Mouse (Mus musculus): ENCODE results near the gene Tmem184b.

Tmem184b gene

GRCm38 (mm10) chr15:79429994-79430393 lies 26.6 kb upstream of the Tmem184b start:
- no peak for DNase-seq (ENCODE audit: low read depth, low spot score)

GRCm38 (mm10) chr15:79429527-79429926 lies 26.2 kb upstream of the Tmem184b start:
- DNase-seq (ENCODE audit: low read depth, low spot score) = no peak

GRCm38 (mm10) chr15:79428616-79429015 lies 25.2 kb upstream of the Tmem184b start:
- DNase-seq (ENCODE audit: low read depth, low spot score) = no peak

GRCm38 (mm10) chr15:79427516-79427915 lies 24.1 kb upstream of the Tmem184b start:
- DNase-seq (ENCODE audit: low read depth, low spot score) = no peak

- no peak for DNase-seq (ENCODE audit: low read depth, low spot score)
Measured at GRCm38 (mm10) chr15:79425516-79425915, 22.1 kb upstream of the Tmem184b start.

- no peak for DNase-seq (ENCODE audit: low read depth, low spot score)
Measured at GRCm38 (mm10) chr15:79424602-79425001, 21.2 kb upstream of the Tmem184b start.

GRCm38 (mm10) chr15:79422715-79423243 lies 19.4 kb upstream of the Tmem184b start:
- DNase-seq (ENCODE audit: low read depth, low spot score) = no peak

GRCm38 (mm10) chr15:79418677-79419076 lies 15.3 kb upstream of the Tmem184b start:
- DNase-seq (ENCODE audit: low read depth, low spot score) = no peak

- no peak for DNase-seq (ENCODE audit: low read depth, low spot score)
Measured at GRCm38 (mm10) chr15:79418265-79418664, 14.9 kb upstream of the Tmem184b start.

- no peak for DNase-seq (ENCODE audit: low read depth, low spot score)
Measured at GRCm38 (mm10) chr15:79417379-79417778, 14.0 kb upstream of the Tmem184b start.

- no peak for DNase-seq (ENCODE audit: low read depth, low spot score)
Measured at GRCm38 (mm10) chr15:79416460-79417085, 13.2 kb upstream of the Tmem184b start.

GRCm38 (mm10) chr15:79414513-79414912 lies 11.1 kb upstream of the Tmem184b start:
- DNase-seq (ENCODE audit: low read depth, low spot score) = no peak

GRCm38 (mm10) chr15:79413802-79414201 lies 10.4 kb upstream of the Tmem184b start:
- DNase-seq (ENCODE audit: low read depth, low spot score) = no peak

GRCm38 (mm10) chr15:79413201-79413600 lies 9.8 kb upstream of the Tmem184b start:
- DNase-seq (ENCODE audit: low read depth, low spot score) = no peak

GRCm38 (mm10) chr15:79411363-79412065 lies 8.1 kb upstream of the Tmem184b start:
- DNase-seq (ENCODE audit: low read depth, low spot score) = no peak

- DNase-seq (ENCODE audit: low read depth, low spot score) = no peak
Measured at GRCm38 (mm10) chr15:79409077-79409573, 5.8 kb upstream of the Tmem184b start.

- DNase-seq (ENCODE audit: low read depth, low spot score) = no peak
Measured at GRCm38 (mm10) chr15:79406564-79406963, 3.2 kb upstream of the Tmem184b start.

GRCm38 (mm10) chr15:79404277-79404676 lies 908 bp upstream of the Tmem184b start:
- no peak for DNase-seq (ENCODE audit: low read depth, low spot score)

- DNase-seq (ENCODE audit: low read depth, low spot score) = no peak
Measured at GRCm38 (mm10) chr15:79403763-79404210, 418 bp upstream of the Tmem184b start.

- no peak for DNase-seq (ENCODE audit: low read depth, low spot score)
Measured at GRCm38 (mm10) chr15:79402176-79402575, 1.2 kb downstream of the Tmem184b start.

GRCm38 (mm10) chr15:79400975-79401365 lies 2.4 kb downstream of the Tmem184b start:
- DNase-seq (ENCODE audit: low read depth, low spot score) = no peak

GRCm38 (mm10) chr15:79400134-79400974 lies 3.0 kb downstream of the Tmem184b start:
- DNase-seq (ENCODE audit: low read depth, low spot score) = no peak
